Mouse (Mus musculus): ENCODE results near the gene Tekt1. TPM values are rescaled to one million over a fixed set of nuclear protein-coding genes. Genes with fewer than 3 reads are reported as not detected.

The Tekt1 gene
- total RNA-seq (2023), result not detected in 2 replicates

GRCm38 (mm10) chr11:72362347-72362741, at the start of gene Tekt1:
Tekt1 (minus strand) TSS chr11:72362442.

GRCm38 (mm10) chr11:72411093-72411921, 49.1 kb upstream of the Tekt1 start, which contains the start of gene Smtnl2:
Smtnl2 (minus strand) TSS chr11:72411713.

GRCm38 (mm10) chr11:72314151-72314895, 47.9 kb downstream of the Tekt1 start, which contains the start of gene Fbxo39:
Fbxo39 (plus strand) TSS chr11:72314444.

GRCm38 (mm10) chr11:72301334-72301733, 60.9 kb downstream of the Tekt1 start, which contains the start of gene Xaf1:
Xaf1 (plus strand) TSS chr11:72301629.

Other genes with a start within 250 kb of the Tekt1 start
- 0.07 TPM in 1 of 2 replicates, not detected in the other for gene Pitpnm3, start 226.7 kb downstream of the Tekt1 start, total RNA-seq (2023)
- gene Gm43951, start 155.6 kb downstream of the Tekt1 start, total RNA-seq (2023), result 0.32 and 0.48 TPM in 2 replicates
- 7.7 and 9.8 TPM in 2 replicates for gene 4933427D14Rik, start 155.0 kb downstream of the Tekt1 start, total RNA-seq (2023)
- gene Txndc17, start 154.9 kb downstream of the Tekt1 start, total RNA-seq (2023), result 34.4 and 47.3 TPM in 2 replicates
- 24.7 and 32.1 TPM in 2 replicates for gene Med31, start 146.8 kb downstream of the Tekt1 start, total RNA-seq (2023)
- gene Slc13a5, start 95.2 kb downstream of the Tekt1 start, total RNA-seq (2023), result 0.69 TPM in 1 of 2 replicates, not detected in the other
- gene Xaf1, start 60.8 kb downstream of the Tekt1 start, total RNA-seq (2023), result 9.8 and 15.2 TPM in 2 replicates
- 0.23 TPM in 1 of 2 replicates, not detected in the other for gene Fbxo39, start 48.0 kb downstream of the Tekt1 start, total RNA-seq (2023)
- gene Smtnl2, start 49.3 kb upstream of the Tekt1 start, total RNA-seq (2023), result 0.36 TPM in 1 of 2 replicates, not detected in the other
- gene Ggt6, start 73.1 kb upstream of the Tekt1 start, total RNA-seq (2023), result not detected in 2 replicates
- gene Mybbp1a, start 78.9 kb upstream of the Tekt1 start, total RNA-seq (2023), result 24.0 and 31.3 TPM in 2 replicates
- 0.86 and 1.6 TPM in 2 replicates for gene Spns2, start 127.5 kb upstream of the Tekt1 start, total RNA-seq (2023)
- gene Spns3, start 188.1 kb upstream of the Tekt1 start, total RNA-seq (2023), result 6.5 and 7.8 TPM in 2 replicates
- 15.4 and 24.0 TPM in 2 replicates for gene Ube2g1, start 244.8 kb upstream of the Tekt1 start, total RNA-seq (2023)